Mouse (Mus musculus) CH12.LX (cell line): ENCODE measurements at regions not wholly inside any gene's neighbourhood (a gene's known extent, or its start where the extent isn't known, plus 50 kb on each side); places are given as distances from the start of the nearest gene placed in this dataset.

Source experiments
- DNase-seq: peaks from one replicate; pipeline ENCODE4 v3.0.0-alpha.2; 2013; ENCODE audit errors: extremely low read depth
- H3K27ac ChIP-seq: 2 replicates; pipeline ENCODE4 v1.5.1; 2012; ENCODE audit warnings: low read depth, mild to moderate bottlenecking, control low read depth, moderate library complexity; ENCODE audit not compliant: insufficient read depth
- H3K27me3 ChIP-seq: replicated peaks from 2 replicates; pipeline ENCODE3; 2012; ENCODE audit warnings: inconsistent platforms
- H3K36me3 ChIP-seq, 2 experiments: replicated peaks in 1 of 2; 2 replicates each; pipeline versions ENCODE3 to v1.6.1; 2012; ENCODE audit warnings: inconsistent platforms in 1 of 2, low read length in 1 of 2, mild to moderate bottlenecking in 1 of 2, mixed read lengths in 1 of 2, moderate library complexity in 1 of 2; ENCODE audit not compliant: control insufficient read depth in 1 of 2, insufficient read depth in 1 of 2
- H3K4me1 ChIP-seq, 2 experiments: 2 replicates each; pipeline ENCODE4 v1.6.1; 2012; ENCODE audit warnings: inconsistent platforms in 1 of 2, moderate library complexity in 1 of 2; ENCODE audit not compliant: insufficient read depth in 2 of 2, control insufficient read depth in 1 of 2
- H3K4me2 ChIP-seq: 2 replicates; pipeline ENCODE4 v1.6.1; 2012; ENCODE audit warnings: low read depth, mild to moderate bottlenecking, control low read depth; ENCODE audit not compliant: poor library complexity, insufficient read depth, severe bottlenecking
- H3K4me3 ChIP-seq, 3 experiments: fragments of 150-350 bp in 1 of 3; sonication (generic) in 1 of 3; replicated peaks in 1 of 3; 2 replicates each; pipeline versions ENCODE3 to v1.5.1; 2011 to 2012; ENCODE audit warnings: low read depth in 2 of 3, low read length in 2 of 3, mild to moderate bottlenecking in 2 of 3, moderate library complexity in 2 of 3, control low read depth in 1 of 3, improper control_type of control experiment in 1 of 3, inconsistent platforms in 1 of 3, mixed read lengths in 1 of 3; ENCODE audit not compliant: poor library complexity in 1 of 3
- H3K79me2 ChIP-seq: replicated peaks from 2 replicates; pipeline ENCODE4 v1.6.1; 2012; ENCODE audit warnings: mild to moderate bottlenecking, moderate library complexity; ENCODE audit not compliant: control insufficient read depth, poor library complexity, insufficient read depth, severe bottlenecking; ENCODE audit errors: extremely low read depth
- H3K9ac ChIP-seq: 2 replicates; pipeline ENCODE4 v1.6.1; 2012; ENCODE audit warnings: low read depth, mild to moderate bottlenecking, control low read depth, moderate library complexity; ENCODE audit not compliant: insufficient read depth
- H3K9me3 ChIP-seq: replicated peaks from 2 replicates; pipeline ENCODE3; 2012; ENCODE audit warnings: low read length, inconsistent platforms, mixed read lengths
- CTCF ChIP-seq, 2 experiments: IDR thresholded peaks in 1 of 2; conservative IDR thresholded peaks in 1 of 2; 2 replicates each; pipeline ENCODE4 v1.5.1; 2011 to 2012; ENCODE audit warnings: low read depth in 2 of 2, low read length in 2 of 2, improper control_type of control experiment in 1 of 2, inconsistent platforms in 1 of 2, mild to moderate bottlenecking in 1 of 2, moderate library complexity in 1 of 2
- ELF1 ChIP-seq: IDR thresholded peaks from 2 replicates; pipeline ENCODE4 v1.6.1; 2014; ENCODE audit warnings: low read depth, mild to moderate bottlenecking, inconsistent platforms, low read length, improper control_type of control experiment
- GABPA ChIP-seq: IDR thresholded peaks from 2 replicates; pipeline ENCODE4 v1.6.1; 2012; ENCODE audit warnings: low read depth, low read length, improper control_type of control experiment, inconsistent platforms; ENCODE audit not compliant: insufficient replicate concordance
- JUN ChIP-seq: IDR thresholded peaks from 2 replicates; pipeline ENCODE4 v1.6.1; 2011; ENCODE audit warnings: low read depth, mild to moderate bottlenecking, low read length, improper control_type of control experiment, moderate library complexity; ENCODE audit not compliant: insufficient read depth
- MAX ChIP-seq: IDR thresholded peaks from 2 replicates; pipeline ENCODE4 v1.6.1; 2011; ENCODE audit warnings: low read length, improper control_type of control experiment
- MAZ ChIP-seq: IDR thresholded peaks from 2 replicates; pipeline ENCODE4 v1.6.1; 2012; ENCODE audit warnings: low read depth, mild to moderate bottlenecking, inconsistent platforms, low read length, improper control_type of control experiment, moderate library complexity
- MEF2A ChIP-seq: IDR thresholded peaks from 2 replicates; pipeline ENCODE4 v1.6.1; 2014; ENCODE audit warnings: low read depth, mild to moderate bottlenecking, inconsistent platforms, low read length, improper control_type of control experiment, borderline replicate concordance
- MXI1 ChIP-seq: IDR thresholded peaks from 2 replicates; pipeline ENCODE4 v1.6.1; 2011; ENCODE audit warnings: mild to moderate bottlenecking, low read depth, low read length, improper control_type of control experiment
- MYC ChIP-seq: IDR thresholded peaks from 2 replicates; pipeline ENCODE4 v1.6.1; 2011; ENCODE audit warnings: low read depth, mild to moderate bottlenecking, improper control_type of control experiment, low read length
- NRF1 ChIP-seq: IDR thresholded peaks from 2 replicates; pipeline ENCODE4 v1.6.1; 2014; ENCODE audit warnings: low read depth, mild to moderate bottlenecking, inconsistent platforms, low read length, improper control_type of control experiment, moderate library complexity
- PAX5 ChIP-seq: IDR thresholded peaks from 2 replicates; pipeline ENCODE4 v1.6.1; 2012; ENCODE audit warnings: low read length, inconsistent platforms, mixed read lengths
- POLR2A ChIP-seq: IDR thresholded peaks from 2 replicates; pipeline ENCODE4 v1.6.1; 2011; ENCODE audit warnings: low read depth, mild to moderate bottlenecking, improper control_type of control experiment, low read length
- POLR2AphosphoS2 ChIP-seq: IDR thresholded peaks from 2 replicates; pipeline ENCODE4 v1.6.1; 2011; ENCODE audit warnings: low read depth, low read length, improper control_type of control experiment
- RAD21 ChIP-seq: IDR thresholded peaks from 2 replicates; pipeline ENCODE4 v1.6.1; 2011; ENCODE audit warnings: low read depth, mild to moderate bottlenecking, low read length, improper control_type of control experiment, moderate library complexity
- RCOR1 ChIP-seq: conservative IDR thresholded peaks from 2 replicates; pipeline ENCODE4 v1.6.1; 2012; ENCODE audit warnings: low read depth, mild to moderate bottlenecking, inconsistent platforms, low read length, improper control_type of control experiment
- SIN3A ChIP-seq: IDR thresholded peaks from 2 replicates; pipeline ENCODE4 v1.6.1; 2012; ENCODE audit warnings: low read length, improper control_type of control experiment, inconsistent platforms
- TCF12 ChIP-seq: IDR thresholded peaks from 2 replicates; pipeline ENCODE4 v1.6.1; 2014; ENCODE audit warnings: low read depth, mild to moderate bottlenecking, inconsistent platforms, low read length, improper control_type of control experiment
- ZC3H11A ChIP-seq: IDR thresholded peaks from 2 replicates; pipeline ENCODE4 v1.6.1; 2012; ENCODE audit warnings: low read depth, mild to moderate bottlenecking, inconsistent platforms, low read length, improper control_type of control experiment
- ZMIZ1 ChIP-seq: IDR thresholded peaks from 2 replicates; pipeline ENCODE4 v1.6.1; 2012; ENCODE audit warnings: low read depth, mild to moderate bottlenecking, inconsistent platforms, low read length, improper control_type of control experiment
- ZNF384 ChIP-seq: IDR thresholded peaks from 2 replicates; pipeline ENCODE4 v1.6.1; 2012; ENCODE audit warnings: low read depth, low read length, improper control_type of control experiment, inconsistent platforms
- dilution Hi-C: fragments of 300-500 bp; cut with MboI; formaldehyde crosslinking; loops from 2 replicates; pipeline ENCODE4 v1.14.3; 2020; ENCODE audit warnings: low sequenced_read_pairs; ENCODE audit not compliant: extremely low pct_unique_long_range_greater_than_20kb, extremely low pct_ligation_motif_present
- in situ Hi-C: fragments of 300-500 bp; cut with MboI; formaldehyde crosslinking; loops from 3 replicates; pipeline ENCODE4 v1.14.3; 2019; ENCODE audit warnings: low sequenced_read_pairs, low pct_ligation_motif_present, low pct_unique_long_range_greater_than_20kb, mixed read lengths

GRCm38 (mm10) chr13:83884766-83885543 lies 337.1 kb upstream of the Tmem161b start:
- no peaks in the 10 kb centered on the region for H3K9me3 ChIP-seq
- no peak overlapping the region for H3K9ac ChIP-seq
- no peaks in the 10 kb centered on the region for H3K36me3 ChIP-seq
- H3K27me3 ChIP-seq: no peaks in the 10 kb centered on the region
- TF ChIP-seq ZNF384 (no peak), SIN3A (no peak)
- no peaks in the 10 kb centered on the region for H3K4me1 ChIP-seq
- H3K27ac ChIP-seq: no peak overlapping the region
- no peak for DNase-seq
- no peaks in the 10 kb centered on the region for H3K79me2 ChIP-seq
- in situ Hi-C loops (no loop called here), dilution Hi-C loops (no loop called here)
- no peak overlapping the region for H3K4me3 ChIP-seq
- no peak overlapping the region for H3K4me2 ChIP-seq

- no peak for DNase-seq
- Histone ChIP-seq H3K9me3 (no peaks in the 10 kb centered on the region), H3K79me2 (no peaks in the 10 kb centered on the region), H3K36me3 (no peaks in the 10 kb centered on the region), H3K27me3 (no peaks in the 10 kb centered on the region), H3K4me2 (no peak overlapping the region), H3K4me1 (no peaks in the 10 kb centered on the region), H3K9ac (no peak overlapping the region), H3K4me3 (no peak overlapping the region), H3K27ac (no peak overlapping the region)
- in situ Hi-C loops: no loop called here
- TF ChIP-seq ZMIZ1: no peak
- TF ChIP-seq MAZ: no peak
- no peak for TF ChIP-seq JUN
- TF ChIP-seq MYC: no peak
- TF ChIP-seq MXI1: no peak
- TF ChIP-seq POLR2AphosphoS2: no peak
- no peak for TF ChIP-seq MAX
- no peak for TF ChIP-seq RAD21
- no peak for TF ChIP-seq GABPA
- TF ChIP-seq ZC3H11A: no peak
- TF ChIP-seq MEF2A: no peak
- no peak for TF ChIP-seq SIN3A
- TF ChIP-seq PAX5: no peak
- no peak for TF ChIP-seq RCOR1
- TF ChIP-seq POLR2A: no peak
- TF ChIP-seq ZNF384: no peak
- no peak for TF ChIP-seq TCF12
- TF ChIP-seq NRF1: no peak
- TF ChIP-seq ELF1: no peak
- TF ChIP-seq CTCF (conservative IDR thresholded peaks at IDR 0.05 in 1 of 2, IDR thresholded peaks at IDR 0.05 in 1 of 2; ENCODE audit: low read depth in 2 of 2, low read length in 2 of 2): no peak
- TF ChIP-seq, all 38 proteins: peak for 0
- dilution Hi-C loops: no loop called here
Measured at GRCm38 (mm10) chr13:83885729-83886128, 336.4 kb upstream of the Tmem161b start.
